Mouse (Mus musculus): ENCODE results near the gene Acin1.

- TF ChIP-seq POLR2A (IDR thresholded peaks at IDR 0.05; ENCODE audit: low read depth, low read length) (no peak), CTCF (IDR thresholded peaks at IDR 0.05; ENCODE audit: extremely low read depth, insufficient read length, insufficient replicate concordance, low read depth, low read length) (no peak)
Measured at GRCm38 (mm10) chr14:54660009-54660408, 26.7 kb downstream of the Acin1 start.

Data from small intestine, adult 2 months (tissue).